Mouse (Mus musculus): Measurements from ENCODE around the gene Rgl3.

DNA sequence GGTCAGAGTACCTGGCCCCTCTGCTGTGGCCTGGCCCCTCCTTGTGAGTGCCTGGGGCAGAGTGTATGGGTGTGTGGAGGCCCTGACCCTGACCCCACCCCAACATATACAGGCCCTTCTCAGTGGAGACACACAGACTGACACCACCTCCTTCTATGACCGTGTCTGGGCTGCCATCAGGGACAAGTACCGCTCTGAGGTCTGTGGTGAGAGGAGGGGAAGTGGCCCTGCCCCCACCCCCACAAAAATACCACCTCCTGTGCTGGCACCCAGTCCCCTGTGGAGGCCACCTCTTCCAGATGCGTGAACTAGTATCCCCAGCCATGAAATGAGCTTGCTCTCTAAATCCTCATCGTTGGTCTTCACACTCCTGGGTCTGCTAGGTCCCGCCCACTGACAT, 21.8 kb upstream of the Rgl3 start:
- TF ChIP-seq CTCF (IDR thresholded peaks at IDR 0.05; ENCODE audit: low read depth) (no peak), EP300 (IDR thresholded peaks at IDR 0.05; ENCODE audit: low read depth) (no peak)

Measured in liver, postnatal 0 days (tissue).